Mouse (Mus musculus): Measurements from ENCODE around the gene Rnf214. TPM values are rescaled to one million over a fixed set of nuclear protein-coding genes. Genes with fewer than 3 reads are reported as not detected.

Gene Rnf214
- polyA plus RNA-seq (2012; rRNA removed) = 51.3 and 52.4 TPM in 2 replicates

GRCm38 (mm10) chr9:45906355-45907077 lies at the start of gene Rnf214, which contains the start of gene Pcsk7:
Rnf214 (minus strand) TSS chr9:45906911.
Pcsk7 (plus strand) TSS chr9:45906497.

GRCm38 (mm10) chr9:45955107-45955963 lies 48.6 kb upstream of the Rnf214 start, which contains the start of gene Sidt2:
Sidt2 (minus strand) TSS chr9:45955258.

GRCm38 (mm10) chr9:45935628-45936210 lies 29.0 kb upstream of the Rnf214 start, which contains the start of gene Tagln:
Tagln (minus strand) TSS chr9:45936058.

GRCm38 (mm10) chr9:45838434-45839138 lies 68.1 kb downstream of the Rnf214 start, which contains the start of gene Bace1:
Bace1 (plus strand) TSS chr9:45838580.

GRCm38 (mm10) chr9:45828291-45828963 lies 78.3 kb downstream of the Rnf214 start, which contains the start of gene Cep164:
Cep164 (minus strand) TSS chr9:45828691.

Other genes starting within 250 kb of the Rnf214 start
- gene Cep164, start 78.2 kb downstream of the Rnf214 start, polyA plus RNA-seq (2012; rRNA removed) = 18.2 and 20.6 TPM in 2 replicates
- 41.2 and 42.7 TPM in 2 replicates for gene Bace1, start 68.3 kb downstream of the Rnf214 start, polyA plus RNA-seq (2012; rRNA removed)
- 36.3 and 38.8 TPM in 2 replicates for gene Pcsk7, start 414 bp downstream of the Rnf214 start, polyA plus RNA-seq (2012; rRNA removed)
- 8.0 and 9.2 TPM in 2 replicates for gene Tagln, start 29.1 kb upstream of the Rnf214 start, polyA plus RNA-seq (2012; rRNA removed)
- gene Sidt2, start 48.3 kb upstream of the Rnf214 start, polyA plus RNA-seq (2012; rRNA removed) = 79.1 and 108 TPM in 2 replicates
- gene Pafah1b2, start 105.8 kb upstream of the Rnf214 start, polyA plus RNA-seq (2012; rRNA removed) = 137 and 138 TPM in 2 replicates
- 13.9 and 15.5 TPM in 2 replicates for gene Sik3, start 105.9 kb upstream of the Rnf214 start, polyA plus RNA-seq (2012; rRNA removed)

All from central nervous system, embryonic 18 days (tissue).